Mouse (Mus musculus) CD4-positive naive resting alpha-beta T cell, adult 57 days (primary cell): ENCODE results near the gene Ggt1. TPM values are rescaled to one million over a fixed set of nuclear protein-coding genes. Genes with fewer than 3 reads are reported as not detected.

Source experiments
- total RNA-seq: library from RNA; stranded (reverse); gene quantifications from one replicate; pipeline ENCODE4 v1.2.4, GENCODE M21; 2023

The Ggt1 gene
- total RNA-seq = 19.3 TPM

GRCm38 (mm10) chr10:75561071-75561654 lies at the start of gene Ggt1:
Gene Ggt1 (plus strand): TSS chr10:75561604.

DNA sequence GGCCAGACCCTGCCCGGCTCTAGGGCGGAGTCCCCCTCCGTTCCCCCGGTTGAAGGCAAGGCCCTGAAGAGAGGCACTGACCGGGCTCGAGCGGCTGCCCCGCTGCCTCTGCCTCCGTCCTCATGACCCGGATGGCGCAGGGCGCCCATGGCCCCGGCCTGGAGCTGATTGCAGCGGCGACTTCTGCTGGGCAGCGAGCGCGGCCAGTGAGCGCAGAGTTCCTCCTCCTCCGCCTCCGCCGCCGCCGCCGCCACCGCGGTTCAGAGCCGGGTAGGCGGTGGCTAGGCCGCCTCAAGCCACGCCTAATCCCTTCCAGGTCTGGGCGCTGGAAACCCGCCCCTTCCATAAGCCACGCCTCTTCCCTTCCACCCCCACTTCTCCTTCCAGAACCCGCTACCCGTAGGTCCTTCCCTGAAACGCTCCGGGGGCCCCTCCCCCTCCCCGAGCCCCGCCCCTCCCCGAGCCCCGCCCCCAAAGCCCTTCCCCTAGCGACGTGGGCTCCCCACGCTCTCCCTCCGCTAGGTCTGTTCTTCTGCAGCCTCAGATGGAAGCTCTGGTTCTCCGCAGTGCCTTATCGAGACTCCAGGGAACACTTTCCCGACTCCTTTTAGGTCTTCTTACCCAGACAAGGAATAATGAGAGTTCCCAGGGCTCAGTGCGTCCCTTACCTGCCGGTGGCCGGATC lies 44.2 kb upstream of the Ggt1 start, which contains the start of gene Snrpd3:
Snrpd3 (plus strand) TSS at position 479 of the 685 bp plus-strand sequence.

DNA sequence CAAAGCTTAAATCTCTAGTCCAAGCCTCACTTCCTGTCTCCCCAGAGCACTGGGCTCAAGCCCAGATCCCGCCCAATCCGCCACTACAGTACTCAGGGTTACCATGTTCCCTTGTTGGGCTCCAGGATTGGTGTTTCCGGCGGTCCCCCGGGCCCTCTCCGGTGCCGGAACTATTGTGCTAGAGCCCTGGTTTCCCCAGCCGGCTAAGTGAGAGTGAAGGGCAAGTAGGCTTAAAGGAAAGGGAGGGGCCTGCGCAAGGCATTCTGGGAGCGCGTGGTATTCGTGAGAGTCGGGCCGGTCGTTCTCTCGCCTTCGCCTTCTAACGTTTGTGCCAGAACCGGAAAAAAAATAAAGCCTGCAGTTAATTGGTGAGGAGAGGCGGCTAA lies 43.7 kb upstream of the Ggt1 start, which contains the start of gene Gucd1:
Gucd1 (minus strand) TSS at position 215 of the 386 bp plus-strand sequence.

DNA sequence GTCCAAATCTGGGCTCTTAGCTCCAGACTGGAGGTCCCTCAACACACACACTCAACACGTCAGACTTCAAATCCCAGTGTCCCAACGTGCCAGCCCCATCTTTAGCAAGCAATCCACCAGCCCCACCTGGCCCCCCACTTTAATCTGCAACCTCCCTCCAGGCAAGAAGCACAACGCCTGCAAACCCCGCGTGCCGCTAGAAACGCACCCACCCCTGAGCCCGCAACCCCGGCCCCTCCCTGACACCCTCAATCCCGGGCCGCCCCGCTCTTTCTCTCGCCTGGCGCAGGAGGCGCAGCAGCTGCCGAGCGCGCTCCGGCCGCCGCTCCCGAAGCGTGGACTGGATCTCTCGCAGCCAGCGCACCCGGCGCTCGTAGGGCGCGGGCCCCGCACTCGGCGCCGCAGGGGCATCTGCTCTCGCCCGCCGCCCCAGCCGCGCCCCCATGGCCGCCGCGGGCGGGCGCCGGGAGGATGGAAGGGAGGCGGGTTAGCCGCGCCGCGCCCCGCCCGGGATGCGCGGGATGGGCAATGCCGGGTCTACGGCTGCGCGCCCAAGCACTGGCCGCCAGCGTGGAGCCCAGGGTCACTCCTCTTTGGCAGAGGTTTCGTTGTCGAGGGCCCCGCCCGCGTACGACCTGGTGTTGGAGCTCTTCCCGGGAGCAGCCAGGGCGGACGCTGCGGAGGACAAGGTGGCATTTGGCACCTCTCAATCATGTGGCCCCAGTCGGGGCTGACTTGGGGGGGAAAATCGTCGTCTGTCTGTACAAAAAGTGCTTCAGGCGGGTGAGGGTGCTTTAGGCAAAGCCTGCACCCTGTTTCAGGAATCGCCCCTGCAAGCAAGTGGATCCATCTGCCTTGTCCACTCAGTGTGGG lies 1.5 kb upstream of the Ggt1 start, which contains the start of gene Lrrc75b:
Lrrc75b (minus strand) TSS at position 655 of the 873 bp plus-strand sequence.

DNA sequence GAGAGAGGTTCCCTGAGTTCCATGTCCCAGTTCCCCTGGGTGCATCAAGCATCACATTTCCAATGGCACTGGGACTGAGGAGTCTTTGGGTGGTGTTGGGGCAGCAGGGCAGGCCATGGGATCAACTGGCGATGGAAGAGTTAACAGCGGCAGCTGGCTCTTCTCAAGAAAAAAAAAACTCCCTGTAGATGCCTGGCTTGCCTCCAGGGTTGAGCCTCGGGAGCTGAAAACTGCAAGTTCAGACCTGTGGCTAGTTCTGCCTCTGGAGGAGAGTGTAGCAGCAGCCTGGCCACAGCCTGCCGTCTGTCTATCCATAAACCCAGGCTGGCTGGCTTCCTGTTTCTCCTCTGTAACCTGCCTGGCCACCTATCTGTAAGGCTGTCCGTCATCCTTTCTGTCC lies 27.7 kb downstream of the Ggt1 start, which contains the start of gene Ggt5:
Ggt5 (plus strand) TSS at position 212 of the 400 bp plus-strand sequence.

Other genes with a start within 250 kb of the Ggt1 start
- gene Adora2a, start 244.7 kb upstream of the Ggt1 start, total RNA-seq = 16.8 TPM
- gene Upb1, start 160.5 kb upstream of the Ggt1 start, total RNA-seq = not detected
- gene Snrpd3, start 44.1 kb upstream of the Ggt1 start, total RNA-seq = 110 TPM
- gene Gucd1, start 43.6 kb upstream of the Ggt1 start, total RNA-seq = 70.1 TPM
- 6.7 TPM for gene Lrrc75b, start 1.3 kb upstream of the Ggt1 start, total RNA-seq
- gene Ggt5, start 27.7 kb downstream of the Ggt1 start, total RNA-seq = 30.5 TPM
- gene Susd2, start 82.4 kb downstream of the Ggt1 start, total RNA-seq = 4.7 TPM
- 110 TPM for gene Cabin1, start 202.7 kb downstream of the Ggt1 start, total RNA-seq
- 23.0 TPM for gene Ddt, start 211.8 kb downstream of the Ggt1 start, total RNA-seq
- not detected for gene Gm20441, start 219.3 kb downstream of the Ggt1 start, total RNA-seq
- 2.9 TPM for gene Gstt3, start 219.8 kb downstream of the Ggt1 start, total RNA-seq
- gene Gstt1, start 237.0 kb downstream of the Ggt1 start, total RNA-seq = 1.8 TPM